Mouse (Mus musculus) hindbrain, embryonic 13.5 days (tissue): ENCODE results near the gene Nfia. TPM values are rescaled to one million over a fixed set of nuclear protein-coding genes. Genes with fewer than 3 reads are reported as not detected.
A peak's percentile ranks its signal among the peaks of the same experiment; 100 is the strongest.

Experiments
- ATAC-seq: fragments of 200-750 bp; cut with Nextera tagmentation; 2 replicates; pipeline ENCODE4 v1.8.0; 2017; ENCODE audit warnings: moderate TSS enrichment; ENCODE audit not compliant: low FRiP score
- H3K27ac ChIP-seq: fragments of 300-500 bp; sonication (generic); 2 replicates; pipeline ENCODE4 v1.5.1; 2015; ENCODE audit warnings: inconsistent platforms, mild to moderate bottlenecking, moderate library complexity
- H3K27me3 ChIP-seq: fragments of 300-500 bp; sonication (generic); 2 replicates; pipeline ENCODE4 v1.6.1; 2015; ENCODE audit warnings: mild to moderate bottlenecking, inconsistent platforms
- H3K36me3 ChIP-seq: fragments of 300-500 bp; sonication (generic); 2 replicates; pipeline ENCODE4 v1.6.1; 2015; ENCODE audit warnings: mild to moderate bottlenecking, inconsistent platforms
- H3K4me1 ChIP-seq: fragments of 300-500 bp; sonication (generic); replicated peaks from 2 replicates; pipeline ENCODE4 v1.6.1; 2015; ENCODE audit warnings: inconsistent platforms
- H3K4me2 ChIP-seq: fragments of 300-500 bp; sonication (generic); 2 replicates; pipeline ENCODE4 v1.6.1; 2015; ENCODE audit warnings: inconsistent platforms, mild to moderate bottlenecking, moderate library complexity
- H3K4me3 ChIP-seq: fragments of 300-500 bp; sonication (generic); 2 replicates; pipeline ENCODE4 v1.5.1; 2015; ENCODE audit warnings: mild to moderate bottlenecking, inconsistent platforms
- H3K9ac ChIP-seq: fragments of 300-500 bp; sonication (generic); 2 replicates; pipeline ENCODE4 v1.6.1; 2015; ENCODE audit warnings: mild to moderate bottlenecking, inconsistent platforms
- H3K9me3 ChIP-seq: fragments of 300-500 bp; sonication (generic); 2 replicates; pipeline ENCODE4 v1.6.1; 2016; ENCODE audit warnings: inconsistent platforms
- WGBS: fragments of 180-500 bp; shearing (Covaris S2); methylation state at CpG from one replicate; pipeline ENCODE4 v1.1.7; 2015; 5-methylcytosine and 5-hydroxymethylcytosine counted together
- polyA plus RNA-seq: library from polyadenylated mRNA; unstranded; fragments of >200 nt; fragmentation: Nextera tagmentation; extraction: Ambion mirVana; gene quantifications from 2 replicates; pipeline ENCODE4 v1.2.1, GENCODE M21; 2015

The Nfia gene
- polyA plus RNA-seq, 1 experiment from 2014 or later, result 53.2 TPM

GRCm38 (mm10) chr4:98091901-98092472, 319.5 kb downstream of the Nfia start:
- WGBS, result 85% methylated on average over 5 of the region's 5 CpGs
- ATAC-seq, result no peak

GRCm38 (mm10) chr4:98094112-98094805, 321.7 kb downstream of the Nfia start:
- peaks cover 35% of the 10 kb centered on the region for H3K4me1 ChIP-seq
- ATAC-seq, result peak; percentile 52; the same call in 1 of the 2 replicates
- H3K27ac ChIP-seq, result peak overlapping the region; percentile 10; the same call in 1 of the 2 replicates
- 20% methylated on average over 19 of the region's 19 CpGs for WGBS
- peak overlapping the region; percentile 44 for H3K4me2 ChIP-seq
- H3K27me3 ChIP-seq, result no peaks in the 10 kb centered on the region
- H3K36me3 ChIP-seq, result no peaks in the 10 kb centered on the region
- H3K4me3 ChIP-seq, result peak overlapping the region; percentile 19
- no peaks in the 10 kb centered on the region for H3K9me3 ChIP-seq
- no peak overlapping the region for H3K9ac ChIP-seq

More at GRCm38 (mm10) chr4:98091901-98092472, 319.5 kb downstream of the Nfia start:
- Histone ChIP-seq H3K9ac (no peak overlapping the region), H3K4me2 (no peak overlapping the region), H3K27me3 (no peaks in the 10 kb centered on the region), H3K4me1 (peaks cover 28% of the 10 kb centered on the region), H3K9me3 (no peaks in the 10 kb centered on the region), H3K27ac (peak overlapping the region; percentile 73), H3K36me3 (no peaks in the 10 kb centered on the region), H3K4me3 (no peak overlapping the region)

- Histone ChIP-seq H3K27ac (no peak overlapping the region), H3K4me1 (peaks cover 42% of the 10 kb centered on the region), H3K27me3 (no peaks in the 10 kb centered on the region), H3K9me3 (no peaks in the 10 kb centered on the region), H3K4me2 (no peak overlapping the region), H3K4me3 (no peak overlapping the region), H3K9ac (no peak overlapping the region), H3K36me3 (no peaks in the 10 kb centered on the region)
- ATAC-seq, result no peak
- WGBS, result 63% methylated on average over 2 of the region's 2 CpGs
Observed at GRCm38 (mm10) chr4:98095060-98095459, 322.5 kb downstream of the Nfia start.

- H3K27me3 ChIP-seq, result no peaks in the 10 kb centered on the region
- no peak overlapping the region for H3K9ac ChIP-seq
- ATAC-seq, result no peak
- H3K36me3 ChIP-seq, result no peaks in the 10 kb centered on the region
- H3K9me3 ChIP-seq, result no peaks in the 10 kb centered on the region
- 78% methylated on average over 4 of the region's 4 CpGs for WGBS
- peak overlapping the region; percentile 2; the same call in 1 of the 2 replicates for H3K27ac ChIP-seq
- H3K4me1 ChIP-seq, result peaks cover 55% of the 10 kb centered on the region
- H3K4me3 ChIP-seq, result no peak overlapping the region
- no peak overlapping the region for H3K4me2 ChIP-seq
Observed at GRCm38 (mm10) chr4:98097013-98097566, 324.6 kb downstream of the Nfia start.

GRCm38 (mm10) chr4:98098663-98099062, 326.1 kb downstream of the Nfia start:
- Histone ChIP-seq H3K4me2 (no peak overlapping the region), H3K9ac (no peak overlapping the region), H3K27ac (peak overlapping the region; percentile 41; the same call in 1 of the 2 replicates), H3K36me3 (no peaks in the 10 kb centered on the region), H3K4me3 (no peak overlapping the region), H3K27me3 (no peaks in the 10 kb centered on the region), H3K4me1 (peaks cover 57% of the 10 kb centered on the region), H3K9me3 (no peaks in the 10 kb centered on the region)
- WGBS, result 79% methylated on average over 1 of the region's 1 CpGs
- ATAC-seq, result no peak

- Histone ChIP-seq H3K4me1 (peaks cover 57% of the 10 kb centered on the region), H3K27me3 (0 out of 2 replicates have a peak, but pooled peaks cover 4% of the 10 kb centered on the region), H3K36me3 (no peaks in the 10 kb centered on the region), H3K4me2 (no peak overlapping the region), H3K9me3 (no peaks in the 10 kb centered on the region), H3K27ac (no peak overlapping the region), H3K9ac (no peak overlapping the region), H3K4me3 (no peak overlapping the region)
- ATAC-seq, result no peak
- WGBS, result 28% methylated on average over 5 of the region's 5 CpGs
Observed at GRCm38 (mm10) chr4:98099433-98099832, 326.9 kb downstream of the Nfia start.

- Histone ChIP-seq H3K4me2 (no peak overlapping the region), H3K27ac (peak overlapping the region; percentile 67), H3K4me3 (no peak overlapping the region), H3K4me1 (peaks cover 71% of the 10 kb centered on the region), H3K36me3 (no peaks in the 10 kb centered on the region), H3K27me3 (0 out of 2 replicates have a peak, but pooled peaks cover 4% of the 10 kb centered on the region), H3K9ac (peak overlapping the region; percentile 30; the same call in 1 of the 2 replicates), H3K9me3 (no peaks in the 10 kb centered on the region)
- no peak for ATAC-seq
- WGBS, result 49% methylated on average over 10 of the region's 10 CpGs
Observed at GRCm38 (mm10) chr4:98101153-98102096, 328.9 kb downstream of the Nfia start.

- H3K27me3 ChIP-seq, result 0 out of 2 replicates have a peak, but pooled peaks cover 4% of the 10 kb centered on the region
- ATAC-seq, result no peak
- peak overlapping the region; percentile 56 for H3K27ac ChIP-seq
- peaks cover 84% of the 10 kb centered on the region for H3K4me1 ChIP-seq
- H3K9ac ChIP-seq, result peak overlapping the region; percentile 35; the same call in 1 of the 2 replicates
- H3K9me3 ChIP-seq, result no peaks in the 10 kb centered on the region
- H3K4me3 ChIP-seq, result no peak overlapping the region
- H3K4me2 ChIP-seq, result 0 out of 2 replicates have a peak overlapping the region, but pooled peaks have one; percentile 4
- no peaks in the 10 kb centered on the region for H3K36me3 ChIP-seq
- 60% methylated on average over 24 of the region's 24 CpGs for WGBS
Observed at GRCm38 (mm10) chr4:98102625-98103336, 330.2 kb downstream of the Nfia start.

- H3K4me1 ChIP-seq, result peaks cover 89% of the 10 kb centered on the region
- H3K27me3 ChIP-seq, result 0 out of 2 replicates have a peak, but pooled peaks cover 4% of the 10 kb centered on the region
- H3K4me3 ChIP-seq, result no peak overlapping the region
- H3K9ac ChIP-seq, result no peak overlapping the region
- ATAC-seq, result no peak
- H3K4me2 ChIP-seq, result no peak overlapping the region
- 67% methylated on average over 2 of the region's 2 CpGs for WGBS
- no peaks in the 10 kb centered on the region for H3K9me3 ChIP-seq
- H3K36me3 ChIP-seq, result no peaks in the 10 kb centered on the region
- H3K27ac ChIP-seq, result peak overlapping the region; percentile 56; the same call in 1 of the 2 replicates
Observed at GRCm38 (mm10) chr4:98103337-98103666, 330.8 kb downstream of the Nfia start.

- Histone ChIP-seq H3K27ac (peak overlapping the region; percentile 48), H3K4me3 (no peak overlapping the region), H3K4me1 (peaks cover 90% of the 10 kb centered on the region), H3K9ac (no peak overlapping the region), H3K4me2 (no peak overlapping the region), H3K9me3 (no peaks in the 10 kb centered on the region), H3K27me3 (0 out of 2 replicates have a peak, but pooled peaks cover 4% of the 10 kb centered on the region), H3K36me3 (no peaks in the 10 kb centered on the region)
- 86% methylated on average over 8 of the region's 8 CpGs for WGBS
- ATAC-seq, result no peak
Observed at GRCm38 (mm10) chr4:98104161-98104560, 331.6 kb downstream of the Nfia start.

GRCm38 (mm10) chr4:98104911-98105702, 332.6 kb downstream of the Nfia start:
- Histone ChIP-seq H3K27ac (peak overlapping the region; percentile 89), H3K36me3 (no peaks in the 10 kb centered on the region)

More at GRCm38 (mm10) chr4:98104911-98105702, 332.6 kb downstream of the Nfia start:
- whole genome bisulfite sequencing, result 71% methylated on average over 9 of the region's 9 CpGs
- no peak for ATAC-seq
- H3K27me3 ChIP-seq, result 0 out of 2 replicates have a peak, but pooled peaks cover 4% of the 10 kb centered on the region
- no peaks in the 10 kb centered on the region for H3K9me3 ChIP-seq
- peaks cover 87% of the 10 kb centered on the region for H3K4me1 ChIP-seq
- H3K4me2 ChIP-seq, result no peak overlapping the region
- no peak overlapping the region for H3K4me3 ChIP-seq
- no peak overlapping the region for H3K9ac ChIP-seq
